ENCODE assay signal across 8 mouse cellular contexts in genomic region chr17:87330250-87330920, GRCm38 (mm10). TPM values are rescaled to one million over a fixed set of nuclear protein-coding genes. Genes with fewer than 3 reads are reported as not detected.
DNase-seq lines count a peak whose midpoint lies in the region; ATAC-seq and TF ChIP-seq lines count a peak whose summit lies in the region.

No protein-coding gene starts in this region.

- H3K9ac ChIP-seq in liver, embryonic 11.5 days (ENCODE audit: low read depth, low read length): no peak overlapping the region
- H3K9ac ChIP-seq in liver, postnatal 0 days (replicated peaks): no peak overlapping the region
- H3K9ac ChIP-seq in forebrain, embryonic 11.5 days (ENCODE audit: low read length): peak overlapping the region; percentile 25; the same call in 1 of the 2 replicates
- H3K9ac ChIP-seq in midbrain, embryonic 13.5 days (replicated peaks): peak overlapping the region; percentile 58

- H3K27ac ChIP-seq in liver, embryonic 11.5 days (ENCODE audit: low read depth, low read length): peak overlapping the region; percentile 32; the same call in 1 of the 2 replicates
- no peak overlapping the region for H3K27ac ChIP-seq in liver, postnatal 0 days (ENCODE audit: low read depth)
- peak overlapping the region; percentile 5 for H3K27ac ChIP-seq in forebrain, embryonic 11.5 days (ENCODE audit: low read depth, low read length)
- H3K27ac ChIP-seq in midbrain, embryonic 13.5 days: peak overlapping the region; percentile 86

- H3K4me2 ChIP-seq in liver, embryonic 11.5 days: peak overlapping the region; percentile 8; the same call in 1 of the 2 replicates
- no peak overlapping the region for H3K4me2 ChIP-seq in liver, postnatal 0 days (ENCODE audit: low read depth, low read length)
- H3K4me2 ChIP-seq in forebrain, embryonic 11.5 days (ENCODE audit: low read depth, low read length, severe bottlenecking): peak overlapping the region; percentile 38
- H3K4me2 ChIP-seq in midbrain, embryonic 13.5 days (replicated peaks): peak overlapping the region; percentile 38

- H3K36me3 ChIP-seq in liver, embryonic 11.5 days (ENCODE audit: control insufficient read depth, insufficient read depth, low read length): no peaks in the 10 kb centered on the region; the same call in 1 of the 2 replicates
- H3K36me3 ChIP-seq in liver, postnatal 0 days (replicated peaks; ENCODE audit: insufficient read depth, low read length): peaks cover 16% of the 10 kb centered on the region
- H3K36me3 ChIP-seq in forebrain, embryonic 11.5 days (ENCODE audit: control insufficient read depth, insufficient read depth, low read length): no peaks in the 10 kb centered on the region
- H3K36me3 ChIP-seq in midbrain, embryonic 13.5 days: no peaks in the 10 kb centered on the region

- TF ChIP-seq EP300 in liver, postnatal 0 days (IDR thresholded peaks at IDR 0.05; ENCODE audit: low read depth): no peak

- TF ChIP-seq CTCF in liver, postnatal 0 days (IDR thresholded peaks at IDR 0.05; ENCODE audit: low read depth): no peak

- 54% methylated on average over 22 of the region's 22 CpGs for WGBS in liver, embryonic 11.5 days
- WGBS in liver, postnatal 0 days (ENCODE audit: insufficient replicate concordance): 66% methylated on average over 22 of the region's 22 CpGs
- WGBS in forebrain, embryonic 11.5 days: 34% methylated on average over 22 of the region's 22 CpGs
- 26% methylated on average over 22 of the region's 22 CpGs for WGBS in midbrain, embryonic 13.5 days

- no peaks in the 10 kb centered on the region for H3K27me3 ChIP-seq in liver, embryonic 11.5 days (replicated peaks; ENCODE audit: control insufficient read depth, insufficient read depth, low read length)
- H3K27me3 ChIP-seq in liver, postnatal 0 days (ENCODE audit: insufficient read depth, low read length): no peaks in the 10 kb centered on the region
- no peaks in the 10 kb centered on the region for H3K27me3 ChIP-seq in forebrain, embryonic 11.5 days (ENCODE audit: control insufficient read depth, insufficient read depth, low read length)
- H3K27me3 ChIP-seq in midbrain, embryonic 13.5 days: peaks cover 3% of the 10 kb centered on the region; the same call in 1 of the 2 replicates

- DNase-seq in liver, embryonic 11.5 days (ENCODE audit: low spot score): no peak
- no peak for DNase-seq in liver, postnatal 0 days
- peak; percentile 57 for DNase-seq in forebrain, embryonic 11.5 days (ENCODE audit: low spot score)
- DNase-seq in layer of hippocampus, adult 8-10 months (ENCODE audit: low spot score in 2 of 2): peak; percentile 79 to 88
- no peak for DNase-seq in B cell, adult 2 months

- ATAC-seq in liver, embryonic 11.5 days (replicated peaks; ENCODE audit: low FRiP score): no peak
- ATAC-seq in liver, postnatal 0 days: no peak
- ATAC-seq in forebrain, embryonic 11.5 days (replicated peaks; ENCODE audit: low FRiP score): peak; percentile 50
- peak; percentile 53 for ATAC-seq in midbrain, embryonic 13.5 days
- no peak for ATAC-seq in megakaryocyte progenitor cell, adult 5-6 weeks (replicated peaks; ENCODE audit: poor library complexity)
- ATAC-seq in CD4-positive, CD25-positive, alpha-beta regulatory T cell, adult 4 months: no peak

- no peaks in the 10 kb centered on the region for H3K9me3 ChIP-seq in liver, embryonic 11.5 days (ENCODE audit: control insufficient read depth, low read length)
- no peaks in the 10 kb centered on the region for H3K9me3 ChIP-seq in liver, postnatal 0 days (ENCODE audit: low read length)
- no peaks in the 10 kb centered on the region for H3K9me3 ChIP-seq in forebrain, embryonic 11.5 days (ENCODE audit: control insufficient read depth, low read length)
- no peaks in the 10 kb centered on the region for H3K9me3 ChIP-seq in midbrain, embryonic 13.5 days

- H3K4me1 ChIP-seq in liver, embryonic 11.5 days (replicated peaks; ENCODE audit: control insufficient read depth, insufficient read depth, low read length): peaks cover 13% of the 10 kb centered on the region
- peaks cover 3% of the 10 kb centered on the region; the same call in 1 of the 2 replicates for H3K4me1 ChIP-seq in liver, postnatal 0 days (ENCODE audit: insufficient read depth)
- peaks cover 24% of the 10 kb centered on the region for H3K4me1 ChIP-seq in forebrain, embryonic 11.5 days (replicated peaks; ENCODE audit: control insufficient read depth, insufficient read depth, low read length)
- peaks cover 56% of the 10 kb centered on the region for H3K4me1 ChIP-seq in midbrain, embryonic 13.5 days (replicated peaks)

- no peak overlapping the region for H3K4me3 ChIP-seq in liver, embryonic 11.5 days (ENCODE audit: low read depth, low read length)
- no peak overlapping the region for H3K4me3 ChIP-seq in liver, postnatal 0 days (ENCODE audit: low read depth, low read length)
- H3K4me3 ChIP-seq in forebrain, embryonic 11.5 days (ENCODE audit: low read depth, low read length): no peak overlapping the region
- H3K4me3 ChIP-seq in midbrain, embryonic 13.5 days (replicated peaks): 0 out of 2 replicates have a peak overlapping the region, but pooled peaks have one; percentile 13

RNA-seq across cellular contexts. Expression of gene Ttc7, which starts 47.7 kb away (rescaled TPM):
- polyA plus RNA-seq in liver, embryonic 11.5 days (2014; fragmentation: Nextera tagmentation; extraction: Ambion mirVana): 14.1 and 14.3 TPM in 2 replicates
- 10.1 and 12.1 TPM in 2 replicates for polyA plus RNA-seq in liver, postnatal 0 days (2015; fragmentation: Nextera tagmentation; extraction: Ambion mirVana)
- polyA plus RNA-seq in forebrain, embryonic 11.5 days (2014; fragmentation: Nextera tagmentation; extraction: Ambion mirVana): 4.2 and 4.3 TPM in 2 replicates
- total RNA-seq in layer of hippocampus, adult 8-10 months (2022): 1 to 10 TPM; 7.8 to 10.0 (median 8.5) TPM
- 2.8 and 4.3 TPM in 2 replicates for polyA plus RNA-seq in midbrain, embryonic 13.5 days (2015; fragmentation: Nextera tagmentation; extraction: Ambion mirVana)
- total RNA-seq in megakaryocyte progenitor cell, adult 5-6 weeks (2015): 47.8 and 54.7 TPM in 2 replicates
- 53.2 and 58.5 TPM in 2 replicates for total RNA-seq in megakaryocyte progenitor cell, adult 5-6 weeks (2017)
- polyA plus RNA-seq in CD4-positive, CD25-positive, alpha-beta regulatory T cell, adult 4 months (2017; shearing (Covaris generic)): 10 to 100 TPM; 13.5 to 19.3 TPM

Comparison
In these comparisons a context has a peak if more than half of its experiments do, and no peak if none do; other contexts are left out.
1. ATAC-seq: peak in forebrain, embryonic 11.5 days (single experiment) and midbrain, embryonic 13.5 days (single experiment); none in liver, embryonic 11.5 days (single experiment), liver, postnatal 0 days (single experiment), megakaryocyte progenitor cell, adult 5-6 weeks (single experiment) and CD4-positive, CD25-positive, alpha-beta regulatory T cell, adult 4 months (single experiment).
2. DNase-seq: peak in forebrain, embryonic 11.5 days (single experiment) and layer of hippocampus, adult 8-10 months (2 of 2); none in liver, embryonic 11.5 days (single experiment), liver, postnatal 0 days (single experiment) and B cell, adult 2 months (0 of 2).
3. H3K9ac ChIP-seq: peak in forebrain, embryonic 11.5 days (single experiment) and midbrain, embryonic 13.5 days (single experiment); none in liver, embryonic 11.5 days (single experiment) and liver, postnatal 0 days (single experiment).